Mouse (Mus musculus): ENCODE results near the gene Zdhhc6.

GRCm38 (mm10) chr19:55231081-55231480 lies 84.8 kb downstream of the Zdhhc6 start:
- TF ChIP-seq USF1 (IDR thresholded peaks at IDR 0.05; ENCODE audit: low read depth) (no peak), CTCF (IDR thresholded peaks at IDR 0.05; ENCODE audit: control insufficient read depth, insufficient read depth, insufficient read length) (no peak), CEBPB (IDR thresholded peaks at IDR 0.05; ENCODE audit: low read depth) (no peak), MAX (IDR thresholded peaks at IDR 0.05) (no peak), MYOD1 (IDR thresholded peaks at IDR 0.05; ENCODE audit: control insufficient read depth, insufficient read length, low read depth) (no peak)

Data from C2C12 (cell line).